Mouse (Mus musculus) kidney, postnatal 36 days (tissue): ENCODE measurements at regions not wholly inside any gene's neighbourhood (a gene's known extent, or its start where the extent isn't known, plus 50 kb on each side); places are given as distances from the start of the nearest gene placed in this dataset.
A peak's percentile ranks its signal among the peaks of the same experiment; 100 is the strongest.
"Not testable (repeated sequence)": the region's sequence is repeated elsewhere in the genome, so short reads cannot be mapped to it uniquely, and the experiment has no call there.

Experiments used
- DNase-seq, 2 experiments: peaks; one replicate each; pipeline ENCODE4 v3.0.0; 2021 to 2022; ENCODE audit warnings: mixed read lengths in 2 of 2

DNA sequence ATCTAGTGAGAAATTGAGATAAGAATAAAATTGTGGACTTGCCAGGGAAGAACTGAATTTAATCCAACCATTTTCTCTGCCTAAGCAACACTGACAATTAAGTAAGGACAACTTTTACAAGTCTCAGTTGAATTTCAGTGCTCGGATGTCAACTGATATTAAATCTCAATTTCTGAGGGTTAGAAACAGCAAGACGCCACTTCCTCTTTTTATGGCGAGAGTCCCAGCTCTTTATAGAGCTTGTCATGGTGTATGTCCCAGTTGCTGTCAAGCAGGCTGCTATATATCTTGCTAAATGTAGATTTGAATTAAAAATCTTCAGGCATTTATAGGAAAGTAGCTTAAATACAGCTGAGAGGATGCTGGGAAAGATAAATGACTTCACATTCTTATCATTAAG, 697.8 kb upstream of the Got2 start:
- DNase-seq = no peak

GRCm38 (mm10) chr8:96552512-96552911, 664.2 kb upstream of the Got2 start:
- DNase-seq = no peak

DNA sequence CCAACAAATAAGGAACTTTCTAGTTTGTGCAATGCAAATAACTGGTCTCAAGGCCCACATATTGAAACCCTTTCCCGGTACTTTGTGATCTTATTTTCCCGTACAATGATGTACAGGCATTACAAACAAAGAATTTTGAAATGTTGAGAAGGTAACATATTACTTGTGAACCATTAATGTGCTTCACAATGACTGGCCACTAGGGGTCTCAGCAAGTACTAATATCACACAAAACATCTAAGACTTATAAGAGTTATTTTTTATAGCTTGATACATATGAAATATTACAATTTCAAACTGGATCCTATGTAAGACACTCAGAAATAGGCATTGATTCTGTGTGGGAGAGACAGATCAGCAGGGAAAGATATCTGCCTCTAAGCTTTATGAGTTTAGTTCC, 662.1 kb upstream of the Got2 start:
- DNase-seq = peak in 1 of 2 experiments; percentile 4

- DNase-seq = no peak
Observed at GRCm38 (mm10) chr8:96548663-96549062, 660.3 kb upstream of the Got2 start.

DNA sequence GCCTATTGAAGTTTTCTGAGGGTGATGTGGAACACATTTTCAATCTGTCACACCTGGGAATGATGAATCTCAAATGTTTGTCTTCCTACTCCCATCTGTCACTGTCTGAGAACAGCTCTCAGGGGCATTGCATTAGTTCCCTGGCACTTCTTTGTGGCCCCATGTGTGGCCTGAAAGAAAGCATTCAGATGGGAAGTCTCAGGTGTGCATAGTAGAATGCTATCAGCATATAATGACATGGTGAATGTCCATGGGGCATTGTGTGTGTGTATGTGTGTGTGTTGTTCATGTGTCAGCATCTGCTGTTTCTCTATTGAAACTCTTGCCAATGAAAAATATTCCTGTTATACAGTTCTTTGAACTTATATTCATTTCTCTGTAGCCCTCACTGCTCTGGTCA, 659.8 kb upstream of the Got2 start:
- DNase-seq = no peak

- DNase-seq = no peak
Observed at GRCm38 (mm10) chr8:96542215-96542614, 653.9 kb upstream of the Got2 start.

DNA sequence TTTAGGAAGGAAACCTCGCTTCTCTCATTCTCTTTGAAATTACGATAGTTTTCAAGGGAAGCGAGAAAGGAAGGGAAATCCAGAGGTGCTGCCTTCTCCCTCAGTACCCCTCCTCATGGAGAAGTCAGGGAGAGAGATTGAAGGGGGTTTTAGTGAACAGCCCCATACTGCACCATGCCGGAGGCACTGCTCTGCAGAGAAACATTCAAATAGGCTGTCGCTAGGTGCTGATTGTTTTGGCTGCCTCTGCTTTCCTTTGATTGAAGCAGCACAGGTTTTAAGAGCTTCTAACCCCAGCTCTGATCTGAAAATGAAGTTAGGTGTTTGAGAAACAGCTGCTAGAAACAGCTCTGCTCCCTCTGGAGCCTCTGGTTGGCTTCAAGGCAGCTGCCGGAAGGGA, 610.5 kb upstream of the Got2 start:
- no peak for DNase-seq

DNA sequence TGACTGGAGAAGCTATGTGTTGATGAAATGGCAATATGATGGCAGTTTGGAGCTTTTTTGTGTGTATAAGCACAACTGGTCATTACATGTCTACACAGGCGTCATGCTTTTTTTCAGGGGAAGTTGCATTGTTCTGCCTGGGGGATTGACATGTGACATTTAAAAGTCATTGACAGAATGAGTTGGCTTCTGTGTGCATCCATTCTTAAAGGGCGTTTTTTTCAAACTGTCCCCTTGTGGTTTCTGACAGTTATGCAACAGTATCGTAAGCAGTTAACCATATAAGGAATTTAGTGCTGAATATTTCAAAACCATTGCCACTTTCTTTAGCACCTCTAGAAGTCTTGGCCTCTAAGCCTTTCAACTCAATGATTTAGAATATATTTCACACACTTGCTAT, 607.1 kb upstream of the Got2 start:
- no peak for DNase-seq

DNA sequence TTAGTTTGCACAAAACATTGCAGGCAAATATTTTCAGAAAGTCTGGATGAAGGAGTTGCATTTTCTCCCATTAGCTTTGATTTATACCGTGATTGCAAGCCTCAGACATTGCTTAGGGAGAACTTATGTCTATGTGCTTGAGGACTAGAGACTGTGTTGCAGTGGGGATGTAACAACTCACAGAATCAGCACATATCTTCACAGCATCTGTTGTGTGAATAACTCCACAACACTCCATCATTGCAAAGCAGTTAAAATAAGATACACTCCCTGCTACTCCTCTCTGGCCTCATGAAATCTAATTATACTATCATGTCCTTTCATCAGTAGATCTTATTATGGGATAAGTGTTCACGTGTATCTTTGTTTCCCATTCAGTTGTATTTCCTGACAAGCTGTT, 601.5 kb upstream of the Got2 start:
- DNase-seq = no peak

GRCm38 (mm10) chr8:96488741-96489453, 600.5 kb upstream of the Got2 start:
- peak in 1 of 2 experiments; percentile 3 for DNase-seq

GRCm38 (mm10) chr8:96455915-96456314, 567.6 kb upstream of the Got2 start:
- no peak for DNase-seq

DNA sequence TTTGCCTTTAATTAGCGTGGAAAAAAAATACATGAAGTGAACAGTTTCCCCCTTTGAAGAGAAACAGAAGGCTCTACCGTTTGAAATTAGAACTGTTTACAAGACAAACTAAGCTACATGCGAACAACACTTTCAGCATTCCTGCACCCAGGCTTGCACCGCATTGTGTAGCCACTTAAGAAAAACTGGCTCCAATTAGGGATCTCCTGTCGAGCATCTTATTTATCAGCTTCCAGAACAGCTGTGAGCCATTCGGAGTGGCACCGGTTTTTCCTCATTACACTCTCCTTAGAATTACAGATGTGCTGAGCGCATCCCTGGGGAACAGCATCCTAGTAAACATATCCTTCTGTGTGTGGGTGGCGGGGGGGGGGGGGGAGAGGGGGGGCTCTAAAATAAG, 567.0 kb upstream of the Got2 start:
- no peak for DNase-seq

GRCm38 (mm10) chr8:96429708-96430107, 541.4 kb upstream of the Got2 start:
- no peak for DNase-seq

DNA sequence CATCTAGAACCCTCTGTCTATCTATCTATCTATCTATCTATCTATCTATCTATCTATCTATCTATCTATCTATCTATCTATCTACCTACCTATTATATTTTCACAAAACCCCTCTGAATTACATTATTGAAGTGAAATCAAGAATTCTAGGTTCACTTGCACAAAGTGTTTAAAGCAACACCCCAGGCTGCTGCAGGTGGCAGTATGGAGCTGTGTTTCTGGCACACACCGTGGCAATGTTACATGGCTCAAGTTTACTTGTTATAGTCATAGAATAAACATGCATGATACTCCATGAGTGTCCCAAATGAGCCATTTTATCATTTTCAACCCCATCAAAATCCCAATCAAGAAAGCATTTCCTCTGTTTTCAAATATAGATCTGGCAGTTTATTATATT, 538.6 kb upstream of the Got2 start:
- DNase-seq = peak; percentile 2 to 55

DNA sequence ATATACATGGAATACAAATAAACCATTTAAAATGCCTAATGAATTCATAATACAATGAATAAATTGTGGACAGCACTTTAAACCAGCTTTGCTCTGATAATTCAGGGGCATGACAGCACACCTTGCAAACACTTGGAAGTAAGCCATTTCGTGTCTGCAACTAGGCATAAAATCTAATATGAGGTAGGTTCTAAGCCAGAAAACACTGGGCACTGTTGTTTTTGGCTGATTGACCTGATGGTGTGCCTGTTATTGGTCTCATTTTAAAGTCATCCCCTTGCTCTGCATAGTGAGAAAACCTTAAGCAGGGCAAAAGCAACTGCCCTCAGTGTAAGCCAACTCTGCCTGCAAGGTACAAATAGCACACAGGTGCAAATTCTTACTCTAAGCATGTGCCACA, 521.3 kb upstream of the Got2 start:
- DNase-seq = no peak

DNA sequence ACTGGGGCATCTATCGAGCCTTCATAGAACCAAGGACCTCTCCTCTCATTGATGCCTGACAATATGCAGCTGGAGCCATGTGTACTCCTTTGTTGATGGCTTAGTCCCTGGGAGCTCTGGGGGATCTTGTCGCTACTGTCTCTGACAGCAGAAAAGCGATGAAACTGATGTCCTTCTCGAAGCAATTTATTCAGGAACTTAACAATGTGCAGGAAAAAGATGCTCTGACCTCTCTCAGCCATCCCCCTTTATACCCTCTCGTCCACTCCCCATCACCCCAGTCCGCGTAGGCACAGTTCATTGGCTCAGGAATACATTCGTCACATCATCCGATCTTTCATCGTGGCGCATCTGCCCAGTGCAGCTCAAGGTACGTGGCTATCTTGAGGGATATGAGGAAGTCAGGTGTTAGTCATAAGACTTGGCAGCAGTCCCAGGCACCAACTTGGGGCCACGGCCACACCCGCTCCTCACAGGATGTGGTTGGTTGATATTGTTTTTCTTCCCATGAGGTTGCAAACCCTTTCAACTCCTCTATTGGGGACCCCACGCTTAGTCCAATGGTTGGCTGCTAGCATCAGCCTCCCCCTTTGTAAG, 516.3 kb upstream of the Got2 start:
- no peak for DNase-seq

DNA sequence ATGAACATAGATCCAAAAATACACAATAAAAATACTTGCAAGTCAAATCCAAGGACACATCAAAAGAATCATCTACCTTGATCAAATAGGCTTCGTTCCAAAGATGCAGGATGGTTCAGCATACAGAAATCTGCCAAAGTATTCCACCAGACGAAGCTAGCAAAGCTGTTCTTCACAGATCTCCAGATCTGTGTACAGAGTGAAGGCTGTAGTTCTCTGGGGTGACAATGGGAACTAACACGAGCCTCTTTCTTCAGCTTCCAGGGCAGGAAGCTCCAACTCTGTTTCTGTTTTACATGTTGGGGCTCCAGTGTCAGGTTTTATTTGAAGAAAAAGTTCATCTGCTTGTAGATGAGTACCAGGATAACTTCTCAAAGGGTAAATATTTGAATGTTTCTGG, 515.3 kb upstream of the Got2 start:
- DNase-seq = no peak

DNA sequence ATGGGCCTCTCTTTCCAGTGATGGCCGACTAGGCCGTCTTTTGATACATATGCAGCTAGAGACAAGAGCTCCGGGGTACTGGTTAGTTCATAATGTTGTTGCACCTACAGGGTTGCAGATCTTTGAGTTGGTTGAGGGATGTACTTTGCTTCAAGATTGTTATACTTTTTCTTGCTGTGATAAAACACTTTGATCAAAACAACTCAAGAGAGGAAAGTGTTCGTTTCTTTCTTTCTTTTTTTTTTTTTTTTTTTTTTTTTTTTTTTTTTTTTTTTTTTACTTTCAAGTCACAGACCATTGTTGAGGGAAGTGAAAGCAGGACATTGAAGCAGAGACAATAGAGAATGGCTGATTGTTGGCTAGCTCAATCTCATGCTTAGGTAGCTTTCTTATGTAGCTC, 511.0 kb upstream of the Got2 start:
- DNase-seq = not testable (repeated sequence)

GRCm38 (mm10) chr8:96393024-96393423, 504.7 kb upstream of the Got2 start:
- DNase-seq = no peak

GRCm38 (mm10) chr8:96389251-96389650, 500.9 kb upstream of the Got2 start:
- DNase-seq = no peak

GRCm38 (mm10) chr8:96370500-96370899, 482.2 kb upstream of the Got2 start:
- no peak for DNase-seq

DNA sequence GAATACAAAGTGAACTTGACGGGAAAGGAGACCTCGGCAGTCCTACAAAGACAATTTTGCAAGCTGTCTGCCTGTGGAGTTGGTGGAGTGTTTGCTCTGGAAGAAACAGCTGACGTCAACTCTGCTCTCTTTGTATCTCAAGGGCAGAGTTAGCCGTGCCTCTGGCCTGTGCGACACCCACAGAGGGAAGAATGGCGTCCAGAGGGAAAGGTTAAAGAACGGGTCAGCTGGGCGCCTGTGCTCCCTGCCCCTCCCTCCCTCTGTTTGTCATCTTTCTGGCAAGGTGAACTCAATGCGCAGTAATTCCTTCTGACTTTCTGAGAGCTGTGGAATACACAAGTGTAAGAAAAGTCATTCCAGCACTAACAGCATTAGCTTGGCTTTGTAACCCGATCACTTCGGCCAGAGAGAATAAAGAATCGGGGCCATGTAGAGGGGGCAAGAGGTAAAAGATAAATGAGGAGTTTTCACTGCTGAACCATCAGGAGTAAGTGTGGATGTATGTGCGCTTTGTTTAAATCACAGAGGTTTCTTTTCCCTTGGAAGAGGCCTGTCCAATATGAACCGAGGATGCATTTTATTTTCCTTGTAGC, 474.6 kb upstream of the Got2 start:
- peak; percentile 1 to 14 for DNase-seq

DNA sequence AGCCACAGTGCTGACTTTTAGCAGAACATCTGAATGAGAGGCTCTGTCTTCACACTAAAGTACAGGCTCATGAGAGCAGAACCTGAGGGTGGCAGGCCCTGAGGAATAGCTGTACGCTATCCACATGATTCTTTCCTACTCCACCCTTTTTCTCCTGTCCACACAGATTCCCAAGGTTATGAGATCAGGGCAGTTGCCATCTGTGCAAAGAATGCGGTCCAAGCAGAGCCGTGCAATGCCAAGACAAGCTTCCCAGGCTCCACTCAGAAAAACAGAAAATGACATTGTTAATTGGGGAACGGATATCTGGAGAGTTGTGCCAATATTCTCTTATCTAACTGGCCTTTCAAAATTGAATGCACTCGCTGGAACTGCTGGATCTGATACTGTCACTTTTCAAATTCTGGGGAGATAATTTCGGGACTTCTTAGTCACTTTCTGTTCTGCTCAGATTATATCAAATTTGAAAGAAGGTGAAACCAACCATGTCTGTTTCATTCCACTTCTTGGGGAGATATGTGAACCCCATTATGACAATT, 462.3 kb upstream of the Got2 start:
- DNase-seq = no peak

GRCm38 (mm10) chr8:96349503-96349902, 461.2 kb upstream of the Got2 start:
- DNase-seq = no peak
